Mouse (Mus musculus) heart, embryonic 12.5 days (tissue): ENCODE results near the gene Edem3. TPM values are rescaled to one million over a fixed set of nuclear protein-coding genes. Genes with fewer than 3 reads are reported as not detected.

Experiments
- ATAC-seq: fragments of 200-750 bp; cut with Nextera tagmentation; 2 replicates; pipeline ENCODE4 v1.8.0; 2017; ENCODE audit warnings: moderate TSS enrichment, moderate library complexity; ENCODE audit not compliant: insufficient number of reproducible peaks, low FRiP score
- H3K27ac ChIP-seq: fragments of 300-500 bp; sonication (generic); 2 replicates; pipeline ENCODE4 v1.5.1; 2016; ENCODE audit warnings: mild to moderate bottlenecking, moderate library complexity; ENCODE audit not compliant: poor library complexity, severe bottlenecking
- H3K27me3 ChIP-seq: fragments of 300-500 bp; sonication (generic); replicated peaks from 2 replicates; pipeline ENCODE4 v1.6.1; 2016; ENCODE audit warnings: mild to moderate bottlenecking, moderate library complexity
- H3K36me3 ChIP-seq: fragments of 300-500 bp; sonication (generic); 2 replicates; pipeline ENCODE4 v1.6.1; 2016; ENCODE audit warnings: mild to moderate bottlenecking, moderate library complexity
- H3K4me1 ChIP-seq: fragments of 300-500 bp; sonication (generic); replicated peaks from 2 replicates; pipeline ENCODE4 v1.6.1; 2016; ENCODE audit warnings: mild to moderate bottlenecking
- H3K4me2 ChIP-seq: fragments of 300-500 bp; sonication (generic); 2 replicates; pipeline ENCODE4 v1.6.1; 2016; ENCODE audit warnings: mild to moderate bottlenecking, moderate library complexity
- H3K4me3 ChIP-seq: fragments of 300-500 bp; sonication (generic); 2 replicates; pipeline ENCODE4 v1.5.1; 2016; ENCODE audit warnings: mild to moderate bottlenecking
- H3K9ac ChIP-seq: fragments of 300-500 bp; sonication (generic); 2 replicates; pipeline ENCODE4 v1.6.1; 2016; ENCODE audit warnings: mild to moderate bottlenecking, moderate library complexity
- H3K9me3 ChIP-seq: fragments of 300-500 bp; sonication (generic); replicated peaks from 2 replicates; pipeline ENCODE4 v1.6.1; 2016; ENCODE audit warnings: mild to moderate bottlenecking, moderate library complexity
- WGBS: fragments of 180-500 bp; shearing (Covaris S2); methylation state at CpG from one replicate; pipeline ENCODE4 v1.1.7; 2016; 5-methylcytosine and 5-hydroxymethylcytosine counted together
- polyA plus RNA-seq: library from polyadenylated mRNA; unstranded; fragments of >200 nt; fragmentation: Nextera tagmentation; extraction: Ambion mirVana; gene quantifications from 2 replicates; pipeline ENCODE4 v1.2.1, GENCODE M21; 2016

The Edem3 gene
- polyA plus RNA-seq, 1 experiment from 2014 or later: 25.8 TPM

DNA sequence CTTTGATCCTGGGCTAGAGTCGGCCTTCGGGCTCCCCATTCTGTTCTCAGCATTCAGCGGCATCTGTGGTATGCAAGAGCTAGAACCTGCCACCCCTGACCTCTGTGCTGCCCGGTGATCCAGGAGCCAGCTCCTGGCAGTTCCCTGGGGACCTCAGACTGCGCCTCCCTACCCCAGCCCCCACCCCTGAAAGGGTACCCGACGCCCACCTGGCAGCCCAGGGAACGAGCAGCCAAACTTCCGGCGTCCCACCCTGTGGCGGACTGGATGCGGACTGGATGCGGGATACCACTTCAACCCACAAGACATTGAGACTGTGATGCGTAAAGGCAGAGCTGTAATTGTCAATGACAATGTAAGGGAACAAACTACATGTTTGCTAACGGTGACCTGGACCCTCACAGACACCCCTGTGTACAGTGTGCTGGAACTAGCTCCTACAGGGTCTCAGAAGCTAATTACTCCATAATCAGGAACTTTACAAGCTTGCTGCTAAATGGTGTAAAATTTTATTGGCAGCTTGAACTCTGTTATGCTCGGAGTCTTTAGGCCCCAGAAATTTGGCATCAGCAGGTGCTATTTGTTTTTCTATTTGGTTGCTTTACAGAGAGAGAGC is 94.9 kb downstream of the Edem3 start:
- H3K4me3 ChIP-seq: no peak overlapping the region
- no peak overlapping the region for H3K9ac ChIP-seq
- H3K4me1 ChIP-seq: no peaks in the 10 kb centered on the region
- H3K4me2 ChIP-seq: no peak overlapping the region
- WGBS: 77% methylated on average over 16 of the region's 16 CpGs
- no peak overlapping the region for H3K27ac ChIP-seq
- H3K27me3 ChIP-seq: no peaks in the 10 kb centered on the region
- H3K36me3 ChIP-seq: no peaks in the 10 kb centered on the region
- no peak for ATAC-seq
- peaks cover 5% of the 10 kb centered on the region for H3K9me3 ChIP-seq

GRCm38 (mm10) chr1:151851051-151851848 is 96.1 kb downstream of the Edem3 start:
- H3K9me3 ChIP-seq: peaks cover 5% of the 10 kb centered on the region
- no peaks in the 10 kb centered on the region for H3K4me1 ChIP-seq
- no peaks in the 10 kb centered on the region for H3K36me3 ChIP-seq
- no peak overlapping the region for H3K4me2 ChIP-seq
- H3K27ac ChIP-seq: no peak overlapping the region
- H3K4me3 ChIP-seq: no peak overlapping the region
- ATAC-seq: no peak
- 78% methylated on average over 20 of the region's 20 CpGs for WGBS
- H3K9ac ChIP-seq: no peak overlapping the region
- no peaks in the 10 kb centered on the region for H3K27me3 ChIP-seq

DNA sequence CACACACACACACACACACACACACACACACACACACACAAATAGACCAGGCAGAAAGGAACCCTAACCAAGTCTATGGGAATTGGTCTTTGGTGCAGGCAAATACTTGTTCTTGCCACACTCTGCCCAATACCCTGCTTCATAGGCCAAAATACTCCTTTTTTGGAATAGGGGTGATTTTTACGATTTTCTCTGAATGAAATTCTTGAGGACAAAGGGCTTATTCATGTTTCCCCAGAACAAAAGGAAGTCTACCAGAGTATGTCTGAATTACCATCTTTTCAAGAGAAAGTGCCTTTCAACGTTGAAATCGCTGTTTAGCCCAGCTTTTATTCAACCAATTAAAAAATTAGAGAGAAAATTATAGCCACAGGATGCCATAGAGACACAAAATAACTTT is 96.8 kb downstream of the Edem3 start:
- Histone ChIP-seq H3K4me3 (no peak overlapping the region), H3K27ac (no peak overlapping the region), H3K4me1 (peaks cover 3% of the 10 kb centered on the region; the same call in 1 of the 2 replicates), H3K9me3 (peaks cover 5% of the 10 kb centered on the region), H3K36me3 (no peaks in the 10 kb centered on the region), H3K9ac (no peak overlapping the region), H3K4me2 (no peak overlapping the region), H3K27me3 (no peaks in the 10 kb centered on the region)
- 76% methylated on average over 3 of the region's 3 CpGs for WGBS
- ATAC-seq: no peak

- H3K36me3 ChIP-seq: no peaks in the 10 kb centered on the region
Observed at GRCm38 (mm10) chr1:151855561-151855960, 100.4 kb downstream of the Edem3 start.

GRCm38 (mm10) chr1:151858474-151858873 is 103.3 kb downstream of the Edem3 start:
- no peak overlapping the region for H3K27ac ChIP-seq

More at GRCm38 (mm10) chr1:151855561-151855960, 100.4 kb downstream of the Edem3 start:
- no peak for ATAC-seq
- Histone ChIP-seq H3K9ac (no peak overlapping the region), H3K27me3 (no peaks in the 10 kb centered on the region), H3K4me3 (no peak overlapping the region), H3K4me1 (peaks cover 11% of the 10 kb centered on the region), H3K4me2 (no peak overlapping the region), H3K9me3 (no peaks in the 10 kb centered on the region), H3K27ac (no peak overlapping the region)
- WGBS: 64% methylated on average over 1 of the region's 1 CpGs

DNA sequence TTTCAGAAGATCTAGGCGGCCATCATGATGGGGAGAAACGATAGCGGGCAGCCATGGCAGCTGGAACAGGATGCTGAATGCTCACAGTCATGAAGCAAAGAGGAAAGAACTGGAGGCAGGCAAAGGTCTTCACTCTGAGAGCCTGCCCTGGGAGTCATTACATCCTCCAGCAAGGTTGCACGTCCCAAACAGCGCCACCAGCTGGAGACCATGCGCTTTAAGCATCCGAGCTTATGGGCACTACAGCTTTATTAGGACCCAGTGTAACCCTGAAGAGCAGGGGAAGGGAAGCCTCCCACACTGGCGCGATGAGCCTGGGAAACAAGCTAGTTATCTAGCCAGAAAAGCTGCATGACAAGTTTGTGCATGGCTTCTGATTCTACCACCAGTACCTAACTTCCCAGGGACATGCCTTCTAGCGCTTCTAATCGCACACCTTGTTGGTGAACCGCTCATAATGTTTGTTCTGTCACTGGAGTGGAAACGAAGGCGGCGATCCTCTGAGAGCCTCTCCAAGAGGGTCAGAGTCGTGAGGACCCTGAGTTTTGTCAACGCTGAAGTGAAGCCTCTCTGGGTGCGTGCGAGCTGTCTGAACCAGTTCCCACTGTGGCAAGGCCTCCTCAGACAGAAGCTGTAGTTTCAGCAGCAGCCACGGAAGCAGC is 106.3 kb downstream of the Edem3 start:
- H3K9me3 ChIP-seq: no peaks in the 10 kb centered on the region
- 63% methylated on average over 20 of the region's 20 CpGs for WGBS
- no peaks in the 10 kb centered on the region for H3K36me3 ChIP-seq
- H3K4me3 ChIP-seq: no peak overlapping the region
- H3K4me2 ChIP-seq: no peak overlapping the region
- H3K27me3 ChIP-seq: no peaks in the 10 kb centered on the region
- no peak overlapping the region for H3K9ac ChIP-seq
- peaks cover 14% of the 10 kb centered on the region for H3K4me1 ChIP-seq
- no peak for ATAC-seq
- H3K27ac ChIP-seq: no peak overlapping the region

More at GRCm38 (mm10) chr1:151858474-151858873, 103.3 kb downstream of the Edem3 start:
- no peaks in the 10 kb centered on the region for H3K9me3 ChIP-seq
- no peak overlapping the region for H3K4me3 ChIP-seq
- H3K36me3 ChIP-seq: no peaks in the 10 kb centered on the region
- WGBS: 95% methylated on average over 1 of the region's 1 CpGs
- H3K9ac ChIP-seq: no peak overlapping the region
- H3K4me2 ChIP-seq: no peak overlapping the region
- H3K27me3 ChIP-seq: no peaks in the 10 kb centered on the region
- ATAC-seq: no peak
- peaks cover 11% of the 10 kb centered on the region for H3K4me1 ChIP-seq

DNA sequence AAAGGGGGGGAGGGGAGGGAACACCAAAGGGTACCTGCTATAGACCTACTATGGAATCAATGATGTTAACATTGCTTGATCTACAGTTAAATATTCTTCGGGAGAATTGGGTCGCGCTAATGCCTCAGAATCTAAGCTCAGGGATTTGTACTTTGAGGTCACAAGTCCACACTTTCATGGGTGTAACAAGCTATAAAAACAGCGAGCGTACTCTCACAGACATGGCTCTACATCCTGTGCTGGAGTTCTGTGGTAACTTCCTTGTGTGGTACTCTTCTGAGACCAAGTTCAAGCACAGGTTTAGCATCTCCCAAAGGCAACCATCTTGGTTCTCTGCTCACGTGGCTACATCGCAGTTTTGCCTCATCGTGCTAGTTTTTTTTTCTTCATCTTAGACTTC is 106.9 kb downstream of the Edem3 start:
- Histone ChIP-seq H3K27ac (no peak overlapping the region), H3K9ac (no peak overlapping the region), H3K4me1 (peaks cover 12% of the 10 kb centered on the region; the same call in 1 of the 2 replicates), H3K27me3 (no peaks in the 10 kb centered on the region), H3K4me3 (no peak overlapping the region), H3K4me2 (no peak overlapping the region), H3K36me3 (no peaks in the 10 kb centered on the region), H3K9me3 (no peaks in the 10 kb centered on the region)
- no peak for ATAC-seq
- 91% methylated on average over 8 of the region's 8 CpGs for WGBS

DNA sequence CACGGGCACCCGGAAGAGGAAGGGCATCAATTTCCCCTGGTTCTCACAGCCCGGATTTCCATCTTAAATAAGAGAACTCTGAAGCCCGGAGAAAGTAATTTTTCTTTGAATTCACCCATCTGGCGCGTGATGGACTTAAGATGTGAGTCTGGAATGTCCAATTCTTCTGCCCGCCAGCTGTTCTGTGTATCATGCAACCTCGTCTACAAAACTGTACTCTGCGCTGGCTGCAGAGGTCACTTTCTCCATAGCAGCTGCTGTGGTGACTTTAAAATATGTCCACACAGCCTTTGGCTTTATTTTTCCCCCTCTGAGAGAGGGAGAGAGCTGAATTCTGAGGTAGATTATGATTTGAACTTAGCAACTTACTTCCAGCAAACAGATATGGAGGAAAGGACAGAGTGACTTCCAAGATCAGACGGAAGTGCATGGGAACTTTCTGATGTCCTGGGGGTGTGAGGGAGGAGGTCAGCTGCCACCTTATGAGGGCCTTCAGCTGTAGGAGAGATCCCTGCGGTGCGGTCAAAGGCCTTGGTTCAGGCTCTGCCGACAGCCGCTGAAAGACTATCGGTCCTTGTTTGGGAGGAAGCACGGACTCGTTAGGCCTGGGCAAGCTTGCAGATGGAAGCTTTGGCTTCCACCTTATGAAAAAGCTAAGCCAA is 108.1 kb downstream of the Edem3 start:
- 0 out of 2 replicates have a peak, but pooled peaks cover 4% of the 10 kb centered on the region for H3K4me1 ChIP-seq
- H3K9ac ChIP-seq: no peak overlapping the region
- H3K36me3 ChIP-seq: no peaks in the 10 kb centered on the region
- H3K4me3 ChIP-seq: no peak overlapping the region
- no peak for ATAC-seq
- 81% methylated on average over 17 of the region's 17 CpGs for WGBS
- no peak overlapping the region for H3K27ac ChIP-seq
- H3K27me3 ChIP-seq: no peaks in the 10 kb centered on the region
- H3K4me2 ChIP-seq: no peak overlapping the region
- H3K9me3 ChIP-seq: no peaks in the 10 kb centered on the region

DNA sequence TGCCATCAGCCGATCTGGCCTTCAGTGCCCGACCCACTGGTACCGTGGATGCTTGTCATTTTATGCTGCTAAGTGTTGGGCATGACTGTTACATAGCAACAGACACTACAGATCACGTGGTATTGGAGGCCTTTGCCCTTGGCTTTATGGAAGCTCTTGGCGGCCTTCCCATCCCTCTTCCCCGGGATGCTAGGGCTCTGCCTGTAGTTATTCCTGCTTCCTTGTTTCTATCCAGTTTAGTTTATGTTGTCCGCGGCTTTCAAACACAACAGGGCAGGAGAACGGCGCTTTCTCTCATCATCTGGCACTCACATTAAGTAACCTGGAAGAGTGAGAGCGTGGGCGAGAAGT is 108.6 kb downstream of the Edem3 start:
- ATAC-seq: no peak
- H3K9me3 ChIP-seq: no peaks in the 10 kb centered on the region
- no peak overlapping the region for H3K27ac ChIP-seq
- H3K27me3 ChIP-seq: no peaks in the 10 kb centered on the region
- H3K9ac ChIP-seq: no peak overlapping the region
- no peaks in the 10 kb centered on the region for H3K36me3 ChIP-seq
- no peak overlapping the region for H3K4me3 ChIP-seq
- WGBS: 85% methylated on average over 12 of the region's 12 CpGs
- no peak overlapping the region for H3K4me2 ChIP-seq
- H3K4me1 ChIP-seq: 0 out of 2 replicates have a peak, but pooled peaks cover 4% of the 10 kb centered on the region

DNA sequence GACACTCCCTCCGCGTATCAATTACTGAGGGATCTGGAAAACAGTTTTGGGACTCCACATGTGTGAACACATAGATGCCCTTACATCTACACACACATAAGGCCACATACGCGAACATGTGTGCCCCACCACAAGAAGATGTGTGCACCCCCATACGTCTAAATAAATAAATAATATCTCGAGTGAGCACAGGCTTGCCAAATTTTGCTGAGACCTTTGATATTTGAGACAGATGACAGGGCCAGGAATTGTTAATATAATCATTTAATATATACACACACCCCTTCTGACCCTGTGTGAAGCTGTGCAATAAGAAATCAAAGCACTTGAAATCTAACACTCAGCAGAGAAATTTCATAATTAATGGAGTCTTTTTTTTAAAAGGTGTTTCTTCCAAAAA is 109.2 kb downstream of the Edem3 start:
- H3K4me2 ChIP-seq: no peak overlapping the region
- WGBS: 92% methylated on average over 6 of the region's 6 CpGs
- H3K36me3 ChIP-seq: no peaks in the 10 kb centered on the region
- 0 out of 2 replicates have a peak, but pooled peaks cover 4% of the 10 kb centered on the region for H3K4me1 ChIP-seq
- no peak for ATAC-seq
- H3K4me3 ChIP-seq: no peak overlapping the region
- H3K9ac ChIP-seq: no peak overlapping the region
- no peaks in the 10 kb centered on the region for H3K9me3 ChIP-seq
- H3K27ac ChIP-seq: no peak overlapping the region
- no peaks in the 10 kb centered on the region for H3K27me3 ChIP-seq
